Mouse (Mus musculus): ENCODE measurements around the gene Pdpk1.
"Not testable (repeated sequence)": the region's sequence is repeated elsewhere in the genome, so short reads cannot be mapped to it uniquely, and the experiment has no call there.

Gene Pdpk1

GRCm38 (mm10) chr17:24162584-24163175 lies 12.0 kb upstream of the Pdpk1 start:
- no peak for DNase-seq (ENCODE audit: low read depth, low spot score)

GRCm38 (mm10) chr17:24161466-24161865 lies 10.7 kb upstream of the Pdpk1 start:
- no peak for DNase-seq (ENCODE audit: low read depth, low spot score)

- DNase-seq (ENCODE audit: low read depth, low spot score) = no peak
Measured at GRCm38 (mm10) chr17:24157526-24157925, 6.8 kb upstream of the Pdpk1 start.

GRCm38 (mm10) chr17:24157121-24157520 lies 6.4 kb upstream of the Pdpk1 start:
- no peak for DNase-seq (ENCODE audit: low read depth, low spot score)

- no peak for DNase-seq (ENCODE audit: low read depth, low spot score)
Measured at GRCm38 (mm10) chr17:24156394-24156793, 5.7 kb upstream of the Pdpk1 start.

- DNase-seq (ENCODE audit: low read depth, low spot score) = no peak
Measured at GRCm38 (mm10) chr17:24155742-24156141, 5.0 kb upstream of the Pdpk1 start.

- no peak for DNase-seq (ENCODE audit: low read depth, low spot score)
Measured at GRCm38 (mm10) chr17:24154463-24154862, 3.7 kb upstream of the Pdpk1 start.

- peak; percentile 85 for DNase-seq (ENCODE audit: low read depth, low spot score)
Measured at GRCm38 (mm10) chr17:24151890-24152563, 1.3 kb upstream of the Pdpk1 start.

- no peak for DNase-seq (ENCODE audit: low read depth, low spot score)
Measured at GRCm38 (mm10) chr17:24151382-24151781, 658 bp upstream of the Pdpk1 start.

- no peak for DNase-seq (ENCODE audit: low read depth, low spot score)
Measured at GRCm38 (mm10) chr17:24149421-24149820, 1.3 kb downstream of the Pdpk1 start.

- DNase-seq (ENCODE audit: low read depth, low spot score) = no peak
Measured at GRCm38 (mm10) chr17:24142897-24143296, 7.8 kb downstream of the Pdpk1 start.

- DNase-seq (ENCODE audit: low read depth, low spot score) = peak; percentile 97
Measured at GRCm38 (mm10) chr17:24141425-24141920, 9.3 kb downstream of the Pdpk1 start.

- peak; percentile 19 for DNase-seq (ENCODE audit: low read depth, low spot score)
Measured at GRCm38 (mm10) chr17:24140845-24141424, 9.8 kb downstream of the Pdpk1 start.

- DNase-seq (ENCODE audit: low read depth, low spot score) = no peak
Measured at GRCm38 (mm10) chr17:24139968-24140367, 10.8 kb downstream of the Pdpk1 start.

GRCm38 (mm10) chr17:24139256-24139655 lies 11.5 kb downstream of the Pdpk1 start:
- no peak for DNase-seq (ENCODE audit: low read depth, low spot score)

GRCm38 (mm10) chr17:24137226-24137880 lies 13.4 kb downstream of the Pdpk1 start:
- no peak for DNase-seq (ENCODE audit: low read depth, low spot score)

GRCm38 (mm10) chr17:24134062-24134461 lies 16.7 kb downstream of the Pdpk1 start:
- DNase-seq (ENCODE audit: low read depth, low spot score) = no peak

- not testable (repeated sequence) for DNase-seq (ENCODE audit: low read depth, low spot score)
Measured at GRCm38 (mm10) chr17:24132919-24133318, 17.8 kb downstream of the Pdpk1 start.

GRCm38 (mm10) chr17:24131570-24131969 lies 19.2 kb downstream of the Pdpk1 start:
- no peak for DNase-seq (ENCODE audit: low read depth, low spot score)

- DNase-seq (ENCODE audit: low read depth, low spot score) = not testable (repeated sequence)
Measured at GRCm38 (mm10) chr17:24129246-24129645, 21.5 kb downstream of the Pdpk1 start.

GRCm38 (mm10) chr17:24127592-24127991 lies 23.1 kb downstream of the Pdpk1 start:
- DNase-seq (ENCODE audit: low read depth, low spot score) = no peak

- DNase-seq (ENCODE audit: low read depth, low spot score) = no peak
Measured at GRCm38 (mm10) chr17:24126801-24127200, 23.9 kb downstream of the Pdpk1 start.

All from mesoderm, embryonic 11.5 days (tissue).